Mouse (Mus musculus) hindbrain, embryonic 14.5 days (tissue): Measurements from ENCODE around the gene Unc45b. TPM values are rescaled to one million over a fixed set of nuclear protein-coding genes. Genes with fewer than 3 reads are reported as not detected.
A peak's percentile ranks its signal among the peaks of the same experiment; 100 is the strongest.

Experiments
- ATAC-seq: fragments of 200-750 bp; cut with Nextera tagmentation; 2 replicates; pipeline ENCODE4 v1.8.0; 2017; ENCODE audit warnings: moderate number of reproducible peaks, mild to moderate bottlenecking, moderate TSS enrichment, moderate library complexity; ENCODE audit not compliant: low FRiP score
- DNase-seq: peaks from one replicate; pipeline ENCODE4 v3.0.0-alpha.2; 2015; ENCODE audit warnings: low spot score
- H3K27ac ChIP-seq: fragments of 300-500 bp; sonication (generic); 2 replicates; pipeline ENCODE4 v1.5.1; 2014; ENCODE audit warnings: mild to moderate bottlenecking, moderate library complexity
- H3K27me3 ChIP-seq: fragments of 300-500 bp; sonication (generic); 2 replicates; pipeline ENCODE4 v1.6.1; 2014; ENCODE audit warnings: mild to moderate bottlenecking, low read length, mixed read lengths; ENCODE audit not compliant: control insufficient read depth, insufficient read depth
- H3K36me3 ChIP-seq: fragments of 300-500 bp; sonication (generic); replicated peaks from 2 replicates; pipeline ENCODE4 v1.6.1; 2014; ENCODE audit not compliant: control insufficient read depth, insufficient read depth
- H3K4me1 ChIP-seq: fragments of 300-500 bp; sonication (generic); replicated peaks from 2 replicates; pipeline ENCODE4 v1.6.1; 2014; ENCODE audit warnings: antibody characterized with exemption, low read length, mixed read lengths; ENCODE audit not compliant: control insufficient read depth, insufficient read depth
- H3K4me2 ChIP-seq: fragments of 300-500 bp; sonication (generic); replicated peaks from 2 replicates; pipeline ENCODE4 v1.6.1; 2014; ENCODE audit warnings: mild to moderate bottlenecking, moderate library complexity
- H3K4me3 ChIP-seq: fragments of 300-500 bp; sonication (generic); replicated peaks from 2 replicates; pipeline ENCODE4 v1.5.1; 2014; ENCODE audit warnings: mild to moderate bottlenecking, low read length
- H3K9ac ChIP-seq: fragments of 300-500 bp; sonication (generic); 2 replicates; pipeline ENCODE4 v1.6.1; 2014
- H3K9me3 ChIP-seq: fragments of 300-500 bp; sonication (generic); 2 replicates; pipeline ENCODE4 v1.6.1; 2016; ENCODE audit warnings: low read length; ENCODE audit not compliant: control insufficient read depth
- WGBS: fragments of 180-500 bp; shearing (Covaris S2); extraction: QIAGEN DNeasy Blood & Tissue Kit; methylation state at CpG from one replicate; pipeline ENCODE4 v1.1.7; 2014; 5-methylcytosine and 5-hydroxymethylcytosine counted together
- microRNA-seq: library from miRNA; unstranded; fragments of <30 nt; microRNA quantifications from one replicate; pipeline ENCODE4, GENCODE M21; 2016
- polyA plus RNA-seq: library from polyadenylated mRNA; unstranded; fragments of >200 nt; fragmentation: Nextera tagmentation; extraction: Ambion mirVana; gene quantifications from 2 replicates; pipeline ENCODE4 v1.2.1, GENCODE M21; 2014

Gene Unc45b
- polyA plus RNA-seq, 1 experiment from 2014 or later, result 2.0 TPM

GRCm38 (mm10) chr11:82991469-82992166 is 81.3 kb downstream of the Unc45b start, which contains the start of gene Slfn9:
Gene Slfn9, minus strand, starts transcription at chr11:82991830.
- Histone ChIP-seq H3K4me1 (peaks cover 4% of the 10 kb centered on the region; the same call in 1 of the 2 replicates), H3K27ac (no peak within 1 kb of the TSS), H3K9ac (peak within 1 kb of the TSS; percentile 26; the same call in 1 of the 2 replicates), H3K9me3 (no peaks in the 10 kb centered on the region), H3K27me3 (peaks cover 11% of the 10 kb centered on the region; the same call in 1 of the 2 replicates), H3K4me2 (peak within 1 kb of the TSS; percentile 56), H3K36me3 (no peaks in the 10 kb centered on the region), H3K4me3 (peak within 1 kb of the TSS; percentile 30)
- ATAC-seq (no peak), DNase-seq (peak; percentile 33)
- 13% methylated on average over 14 of the region's 14 CpGs for WGBS

Small RNAs within 50 kb of the gene (microRNA-seq; reads per million reads assigned to microRNA genes)
- not detected for gene Mir7679

Other genes with a start within 250 kb of the Unc45b start
- gene Cct6b, start 146.2 kb upstream of the Unc45b start, polyA plus RNA-seq, result 0.09 and 0.14 TPM in 2 replicates
- 23.4 and 26.9 TPM in 2 replicates for gene Zfp830, start 146.2 kb upstream of the Unc45b start, polyA plus RNA-seq
- gene Lig3, start 129.4 kb upstream of the Unc45b start, polyA plus RNA-seq, result 26.0 and 35.8 TPM in 2 replicates
- 4.3 and 5.0 TPM in 2 replicates for gene Rffl, start 39.3 kb upstream of the Unc45b start, polyA plus RNA-seq
- 14.0 and 14.3 TPM in 2 replicates for gene Rad51d, start 19.9 kb upstream of the Unc45b start, polyA plus RNA-seq
- gene Fndc8, start 18.4 kb upstream of the Unc45b start, polyA plus RNA-seq, result 0.37 and 0.77 TPM in 2 replicates
- gene Nle1, start 2.1 kb upstream of the Unc45b start, polyA plus RNA-seq, result 20.7 and 28.0 TPM in 2 replicates
- gene Slfn5, start 40.8 kb downstream of the Unc45b start, polyA plus RNA-seq, result 1.4 and 1.6 TPM in 2 replicates
- 1.8 and 2.7 TPM in 2 replicates for gene Slfn9, start 81.3 kb downstream of the Unc45b start, polyA plus RNA-seq
- gene Slfn8, start 110.3 kb downstream of the Unc45b start, polyA plus RNA-seq, result 0.21 and 0.27 TPM in 2 replicates
- gene Slfn2, start 154.6 kb downstream of the Unc45b start, polyA plus RNA-seq, result 1.3 and 1.4 TPM in 2 replicates
- gene Slfn1, start 206.3 kb downstream of the Unc45b start, polyA plus RNA-seq, result 0.11 TPM in 1 of 2 replicates, not detected in the other